Mouse (Mus musculus): ENCODE results near the gene Bahcc1.

DNA sequence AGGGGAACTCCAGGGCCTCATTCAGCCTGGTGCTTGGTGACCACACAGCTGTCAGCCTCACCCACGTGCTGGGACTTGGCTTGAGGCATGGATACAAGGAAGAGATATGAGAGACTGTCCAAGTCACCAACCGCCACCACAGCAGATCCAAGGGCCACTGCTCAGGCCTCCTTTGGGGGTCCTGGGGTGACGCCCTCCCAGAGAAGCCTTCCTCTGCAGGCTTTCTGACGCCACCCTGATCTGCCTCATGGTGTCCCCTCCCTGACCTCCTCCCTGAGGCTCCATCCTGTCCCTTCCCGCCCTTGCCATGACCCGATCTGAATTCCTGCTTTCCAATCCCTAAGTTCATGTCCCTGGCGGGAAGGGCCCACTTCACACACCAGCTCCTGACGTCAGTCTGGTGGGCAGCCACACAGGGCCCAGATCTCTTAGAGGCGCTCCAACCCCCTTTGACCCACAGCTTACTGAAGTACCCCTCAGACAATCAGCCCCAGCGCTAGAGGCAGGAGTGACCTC, 17.0 kb upstream of the Bahcc1 start:
- TF ChIP-seq CTCF (conservative IDR thresholded peaks at IDR 0.05; ENCODE audit: insufficient read depth, insufficient read length, low read depth, low read length) (no peak), POLR2A (IDR thresholded peaks at IDR 0.05; ENCODE audit: low read depth, low read length) (no peak)

Data from kidney, adult 2 months (tissue).